In genomic region chr16:21289528-21289927, GRCm38 (mm10) we compare ENCODE assay signal across 8 mouse cellular contexts.
DNase-seq lines count a peak whose midpoint lies in the region; ATAC-seq lines count a peak whose summit lies in the region.

No protein-coding gene starts in this region.

- H3K9me3 ChIP-seq in hindbrain, embryonic 13.5 days = no peaks in the 10 kb centered on the region; the same call in 1 of the 2 replicates

- no peak overlapping the region for H3K27ac ChIP-seq in hindbrain, embryonic 13.5 days

- H3K4me3 ChIP-seq in hindbrain, embryonic 13.5 days = no peak overlapping the region

- H3K4me2 ChIP-seq in hindbrain, embryonic 13.5 days = no peak overlapping the region

- ATAC-seq in hindbrain, embryonic 13.5 days (ENCODE audit: low FRiP score) = no peak

- H3K4me1 ChIP-seq in hindbrain, embryonic 13.5 days (replicated peaks) = peaks cover 12% of the 10 kb centered on the region

- peak; percentile 14 to 44 for DNase-seq in spleen, postnatal 36 days (ENCODE audit: low spot score in 2 of 2)
- no peak for DNase-seq in spleen, postnatal 10 days (ENCODE audit: low spot score in 2 of 2)
- peak; percentile 62 to 75 for DNase-seq in frontal cortex, postnatal 36 days (ENCODE audit: low spot score in 2 of 2)
- peak; percentile 15 to 72 for DNase-seq in left cerebral cortex, adult 8-10 months (ENCODE audit: low spot score in 2 of 2)
- DNase-seq in right cerebral cortex, adult 18-20 months = peak; percentile 68
- DNase-seq in embryo, embryonic 9.5 days (ENCODE audit: extremely low spot score) = no peak
- no peak for DNase-seq in kidney, adult 11 months

- H3K9ac ChIP-seq in hindbrain, embryonic 13.5 days = no peak overlapping the region

- H3K36me3 ChIP-seq in hindbrain, embryonic 13.5 days = no peaks in the 10 kb centered on the region

- WGBS in hindbrain, embryonic 13.5 days = 86% methylated on average over 7 of the region's 7 CpGs

- H3K27me3 ChIP-seq in hindbrain, embryonic 13.5 days = peaks cover 7% of the 10 kb centered on the region; the same call in 1 of the 2 replicates

Comparison
In these comparisons a context has a peak if more than half of its experiments do, and no peak if none do; other contexts are left out.
1. DNase-seq: peak in spleen, postnatal 36 days (2 of 2), frontal cortex, postnatal 36 days (2 of 2), left cerebral cortex, adult 8-10 months (2 of 2) and right cerebral cortex, adult 18-20 months (single experiment); none in spleen, postnatal 10 days (0 of 2), embryo, embryonic 9.5 days (single experiment) and kidney, adult 11 months (single experiment).